In the genomic region with DNA sequence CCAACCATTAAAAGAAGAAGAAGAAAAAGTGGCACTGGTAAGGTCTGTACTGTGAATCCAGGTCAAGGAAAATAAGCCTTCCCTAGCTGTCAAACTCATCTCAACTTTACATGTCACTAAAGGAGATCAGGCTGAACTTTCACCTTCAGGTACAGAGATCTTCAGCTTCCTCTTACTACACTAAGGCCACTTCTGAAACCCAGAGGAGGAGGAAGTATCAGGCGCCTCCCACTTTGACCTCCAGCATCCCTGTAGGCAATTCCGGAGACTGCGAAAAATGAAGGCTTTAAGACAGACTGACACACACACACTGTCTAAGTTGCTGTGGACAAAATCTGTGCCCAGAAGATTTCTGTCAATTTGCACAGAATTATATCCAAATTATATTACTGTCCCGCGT, we compare ENCODE assay signal across 8 mouse cellular contexts. TPM values are rescaled to one million over a fixed set of nuclear protein-coding genes. Genes with fewer than 3 reads are reported as not detected.
DNase-seq lines count a peak whose midpoint lies in the region; ATAC-seq and TF ChIP-seq lines count a peak whose summit lies in the region.

No protein-coding gene starts in this region.

- DNase-seq in A20 (ENCODE audit: low read depth, low spot score): peak; percentile 76
- DNase-seq in T-cell, adult 2 months (ENCODE audit: low spot score): peak; percentile 19
- DNase-seq in forebrain, embryonic 14.5 days (ENCODE audit: low spot score): peak; percentile 6
- peak in 2 of 3 experiments; percentile 31 to 45 for DNase-seq in liver, embryonic 14.5 days (ENCODE audit: low read depth in 3 of 3, low spot score in 3 of 3)
- DNase-seq in natural killer cell, adult 2 months (ENCODE audit: low spot score in 2 of 2): peak; percentile 13 to 24
- DNase-seq in right cerebral cortex, postnatal 36 days (ENCODE audit: low spot score in 2 of 2): no peak
- DNase-seq in frontal cortex, postnatal 10 days (ENCODE audit: low spot score in 2 of 2): no peak

- H3K9ac ChIP-seq in forebrain, embryonic 14.5 days (ENCODE audit: low read length): peak overlapping the region; percentile 92
- peak overlapping the region; percentile 92 for H3K9ac ChIP-seq in liver, embryonic 14.5 days (replicated peaks)

- H3K4me3 ChIP-seq in forebrain, embryonic 14.5 days (ENCODE audit: low read depth, low read length): peak overlapping the region; percentile 77
- peak overlapping the region; percentile 92 to 96 for H3K4me3 ChIP-seq in liver, embryonic 14.5 days (ENCODE audit: insufficient read depth in 1 of 2, low read depth in 2 of 2, low read length in 2 of 2)

- under 1% methylated on average over 5 of the region's 5 CpGs for WGBS in forebrain, embryonic 14.5 days
- 2% methylated on average over 5 of the region's 5 CpGs for WGBS in liver, embryonic 14.5 days (ENCODE audit: insufficient replicate concordance)

- no peaks in the 10 kb centered on the region for H3K27me3 ChIP-seq in forebrain, embryonic 14.5 days (replicated peaks; ENCODE audit: control insufficient read depth, insufficient read depth, low read length)
- H3K27me3 ChIP-seq in liver, embryonic 14.5 days (ENCODE audit: control insufficient read depth, insufficient read depth, low read length): no peaks in the 10 kb centered on the region

- H3K4me2 ChIP-seq in forebrain, embryonic 14.5 days (ENCODE audit: low read length): peak overlapping the region; percentile 79
- peak overlapping the region; percentile 92 for H3K4me2 ChIP-seq in liver, embryonic 14.5 days (ENCODE audit: low read depth)

- H3K36me3 ChIP-seq in forebrain, embryonic 14.5 days (ENCODE audit: control insufficient read depth, insufficient read depth, low read length): no peaks in the 10 kb centered on the region
- no peaks in the 10 kb centered on the region for H3K36me3 ChIP-seq in liver, embryonic 14.5 days (replicated peaks; ENCODE audit: control insufficient read depth, insufficient read depth, low read depth)

- TF ChIP-seq EP300 in liver, embryonic 14.5 days (IDR thresholded peaks at IDR 0.05; ENCODE audit: low read depth): no peak

- 0 out of 2 replicates have a peak, but pooled peaks cover 4% of the 10 kb centered on the region for H3K9me3 ChIP-seq in forebrain, embryonic 14.5 days (replicated peaks; ENCODE audit: control insufficient read depth, low read length)
- no peaks in the 10 kb centered on the region for H3K9me3 ChIP-seq in liver, embryonic 14.5 days (ENCODE audit: control insufficient read depth, low read length)

- no peak for ATAC-seq in forebrain, embryonic 14.5 days
- ATAC-seq in inflammation-experienced regulatory T-cells, adult 6 months: peak; percentile 22
- peak; percentile 42 for ATAC-seq in liver, embryonic 14.5 days (ENCODE audit: insufficient read depth)

- peaks cover 3% of the 10 kb centered on the region; the same call in 1 of the 2 replicates for H3K4me1 ChIP-seq in forebrain, embryonic 14.5 days (ENCODE audit: control insufficient read depth, insufficient read depth, low read length)
- H3K4me1 ChIP-seq in liver, embryonic 14.5 days (replicated peaks; ENCODE audit: control insufficient read depth in 2 of 2, insufficient read depth in 2 of 2, low read length in 1 of 2): peaks cover 4 to 8% of the 10 kb centered on the region in 2 experiments; a peak in 3 of 4 replicates

- H3K27ac ChIP-seq in forebrain, embryonic 14.5 days (ENCODE audit: low read depth, low read length): peak overlapping the region; percentile 74; the same call in 1 of the 2 replicates
- H3K27ac ChIP-seq in liver, embryonic 14.5 days: peak overlapping the region; percentile 92

- no peak for TF ChIP-seq CTCF in liver, embryonic 14.5 days (IDR thresholded peaks at IDR 0.05; ENCODE audit: low read depth)

RNA-seq across cellular contexts. Expression of a gene that starts 0.8 kb away (rescaled TPM):
- polyA plus RNA-seq in forebrain, embryonic 14.5 days (2014; fragmentation: Nextera tagmentation; extraction: Ambion mirVana): 33.6 and 36.3 TPM in 2 replicates
- 10 to 100 TPM; 10.7 to 34.8 (median 19.7) TPM for polyA plus RNA-seq in inflammation-experienced regulatory T-cells, adult 6 months (2017; shearing (Covaris generic))
- polyA plus RNA-seq in liver, embryonic 14.5 days (2012; rRNA removed): 13.6 and 14.3 TPM in 2 replicates
- 41.1 and 41.2 TPM in 2 replicates for polyA plus RNA-seq in liver, embryonic 14.5 days (2014; fragmentation: Nextera tagmentation; extraction: Ambion mirVana)

RNA-seq across cellular contexts. Expression of a gene that starts 25.9 kb away (rescaled TPM):
- polyA plus RNA-seq in forebrain, embryonic 14.5 days (2014; fragmentation: Nextera tagmentation; extraction: Ambion mirVana): not detected in 2 replicates
- polyA plus RNA-seq in inflammation-experienced regulatory T-cells, adult 6 months (2017; shearing (Covaris generic)): not detected
- not detected in 2 replicates for polyA plus RNA-seq in liver, embryonic 14.5 days (2012; rRNA removed)
- not detected in 2 replicates for polyA plus RNA-seq in liver, embryonic 14.5 days (2014; fragmentation: Nextera tagmentation; extraction: Ambion mirVana)

RNA-seq across cellular contexts. Expression of a gene that starts 38.1 kb away (rescaled TPM):
- polyA plus RNA-seq in forebrain, embryonic 14.5 days (2014; fragmentation: Nextera tagmentation; extraction: Ambion mirVana): not detected in 2 replicates
- under 1 TPM in 1 of 3 experiments, not detected in 2; 0.11 TPM for polyA plus RNA-seq in inflammation-experienced regulatory T-cells, adult 6 months (2017; shearing (Covaris generic))
- polyA plus RNA-seq in liver, embryonic 14.5 days (2012; rRNA removed): not detected in 2 replicates
- not detected in 2 replicates for polyA plus RNA-seq in liver, embryonic 14.5 days (2014; fragmentation: Nextera tagmentation; extraction: Ambion mirVana)

RNA-seq across cellular contexts. Expression of a gene that starts 59.4 kb away (rescaled TPM):
- not detected in 2 replicates for polyA plus RNA-seq in forebrain, embryonic 14.5 days (2014; fragmentation: Nextera tagmentation; extraction: Ambion mirVana)
- polyA plus RNA-seq in inflammation-experienced regulatory T-cells, adult 6 months (2017; shearing (Covaris generic)): not detected
- polyA plus RNA-seq in liver, embryonic 14.5 days (2012; rRNA removed): not detected in 2 replicates
- polyA plus RNA-seq in liver, embryonic 14.5 days (2014; fragmentation: Nextera tagmentation; extraction: Ambion mirVana): not detected in 2 replicates

Comparison
In these comparisons a context has a peak if more than half of its experiments do, and no peak if none do; other contexts are left out.
1. DNase-seq: peak in A20 (single experiment), T-cell, adult 2 months (single experiment), forebrain, embryonic 14.5 days (single experiment), liver, embryonic 14.5 days (2 of 3) and natural killer cell, adult 2 months (2 of 2); none in right cerebral cortex, postnatal 36 days (0 of 2) and frontal cortex, postnatal 10 days (0 of 2).